Mouse (Mus musculus) intestine, embryonic 16.5 days (tissue): ENCODE measurements around the gene Nr3c2. TPM values are rescaled to one million over a fixed set of nuclear protein-coding genes. Genes with fewer than 3 reads are reported as not detected.
A peak's percentile ranks its signal among the peaks of the same experiment; 100 is the strongest.

ENCODE experiments used
- ATAC-seq: fragments of 200-750 bp; cut with Nextera tagmentation; 2 replicates; pipeline ENCODE4 v1.8.0; 2017; ENCODE audit warnings: moderate TSS enrichment, moderate library complexity
- H3K27ac ChIP-seq: fragments of 300-500 bp; sonication (generic); 2 replicates; pipeline ENCODE4 v1.5.1; 2014; ENCODE audit warnings: mild to moderate bottlenecking, low read length
- H3K27me3 ChIP-seq: fragments of 300-500 bp; sonication (generic); replicated peaks from 2 replicates; pipeline ENCODE4 v1.6.1; 2014; ENCODE audit warnings: low read length, control low read depth, mixed read lengths; ENCODE audit not compliant: control insufficient read depth, insufficient read depth
- H3K36me3 ChIP-seq: fragments of 300-500 bp; sonication (generic); 2 replicates; pipeline ENCODE4 v1.6.1; 2014; ENCODE audit warnings: low read length, control low read depth; ENCODE audit not compliant: control insufficient read depth, insufficient read depth
- H3K4me1 ChIP-seq: fragments of 300-500 bp; sonication (generic); 2 replicates; pipeline ENCODE4 v1.6.1; 2014; ENCODE audit warnings: low read length, control low read depth, mixed read lengths; ENCODE audit not compliant: control insufficient read depth, insufficient read depth
- H3K4me2 ChIP-seq: fragments of 300-500 bp; sonication (generic); 2 replicates; pipeline ENCODE4 v1.6.1; 2014; ENCODE audit warnings: low read depth, low read length, control low read depth
- H3K4me3 ChIP-seq: fragments of 300-500 bp; sonication (generic); 2 replicates; pipeline ENCODE4 v1.5.1; 2014; ENCODE audit warnings: mild to moderate bottlenecking, low read length
- H3K9ac ChIP-seq: fragments of 300-500 bp; sonication (generic); 2 replicates; pipeline ENCODE4 v1.6.1; 2014; ENCODE audit warnings: low read depth, low read length
- H3K9me3 ChIP-seq: fragments of 300-500 bp; sonication (generic); 2 replicates; pipeline ENCODE4 v1.6.1; 2016; ENCODE audit warnings: low read length, control low read depth; ENCODE audit not compliant: control insufficient read depth
- WGBS: fragments of 180-500 bp; shearing (Covaris S2); extraction: QIAGEN DNeasy Blood & Tissue Kit; methylation state at CpG from one replicate; pipeline ENCODE4 v1.1.7; 2014; 5-methylcytosine and 5-hydroxymethylcytosine counted together
- polyA plus RNA-seq: library from polyadenylated mRNA; unstranded; fragments of >200 nt; fragmentation: Nextera tagmentation; extraction: Ambion mirVana; gene quantifications from 2 replicates; pipeline ENCODE4 v1.2.1, GENCODE M21; 2015

Gene Nr3c2
- polyA plus RNA-seq, result 4.0 and 4.4 TPM in 2 replicates

DNA sequence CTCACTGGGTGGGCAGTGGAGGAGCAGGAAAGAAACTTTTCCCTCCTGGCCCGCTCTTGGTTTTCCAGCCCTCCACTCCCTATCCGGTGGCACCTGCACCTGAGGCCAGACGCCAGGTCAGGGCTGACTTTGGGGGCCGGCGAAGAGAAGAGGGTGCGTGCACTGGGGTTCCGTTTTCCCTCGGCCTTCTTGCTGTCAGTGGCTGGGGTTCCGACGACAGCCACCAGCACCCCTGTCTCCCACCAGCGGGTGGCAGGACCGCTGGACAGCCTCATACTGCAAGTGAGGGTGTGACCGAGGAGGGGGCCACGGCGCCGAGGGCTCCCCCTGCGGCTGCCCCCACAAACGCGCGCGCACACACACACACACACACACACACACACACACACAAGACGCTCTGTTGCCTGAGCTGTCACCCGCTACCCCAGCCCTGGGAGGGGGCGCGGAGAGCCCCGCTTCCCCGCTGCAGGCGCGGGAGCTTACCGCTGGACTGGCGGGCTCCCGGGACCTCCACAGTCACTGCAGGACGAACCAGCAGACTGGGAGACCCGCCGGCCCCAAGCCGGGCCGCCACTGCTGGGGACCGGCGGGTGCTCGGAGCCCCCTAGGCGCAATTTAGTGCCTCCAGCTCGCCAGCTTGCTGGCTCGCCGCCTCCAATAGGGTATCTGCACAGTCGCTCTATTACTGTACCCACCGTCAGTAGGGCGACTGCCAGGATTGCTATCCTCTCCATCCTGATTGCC is at the start of gene Nr3c2:
Nr3c2 (plus strand) TSS at position 32 of the 744 bp plus-strand sequence.
- WGBS, result under 1% methylated on average over 46 of the region's 47 CpGs
- Histone ChIP-seq H3K4me2 (peak within 1 kb of the TSS; percentile 99), H3K27ac (no peak within 1 kb of the TSS), H3K9ac (peak within 1 kb of the TSS; percentile 77), H3K4me3 (peak within 1 kb of the TSS; percentile 75), H3K4me1 (peaks cover 20% of the 10 kb centered on the region), H3K9me3 (no peaks in the 10 kb centered on the region), H3K27me3 (peaks cover 7% of the 10 kb centered on the region; the same call in 1 of the 2 replicates), H3K36me3 (no peaks in the 10 kb centered on the region)
- no peak for ATAC-seq

DNA sequence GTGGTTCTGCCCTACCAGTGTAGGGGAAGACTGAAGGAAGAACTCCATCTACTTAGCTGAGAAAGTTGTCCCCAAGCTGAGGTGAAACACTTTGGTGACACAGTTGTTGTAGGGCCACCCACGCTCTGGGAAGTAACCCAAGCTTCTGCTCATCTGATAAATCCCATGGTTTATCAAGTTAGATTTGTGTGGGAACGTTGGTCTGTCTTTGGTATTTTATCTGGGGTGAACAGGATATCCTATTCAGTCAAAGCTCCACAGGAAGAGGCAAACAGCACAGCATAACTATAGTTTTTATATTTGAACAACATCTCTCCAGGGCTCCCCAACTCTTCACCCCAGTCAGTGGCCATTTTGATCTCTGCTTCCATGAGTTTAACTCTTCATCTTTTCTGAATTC is 40.7 kb upstream of the Nr3c2 start:
- Histone ChIP-seq H3K4me2 (no peak overlapping the region), H3K4me3 (no peak overlapping the region), H3K9ac (no peak overlapping the region), H3K9me3 (no peaks in the 10 kb centered on the region), H3K4me1 (no peaks in the 10 kb centered on the region), H3K36me3 (no peaks in the 10 kb centered on the region), H3K27me3 (no peaks in the 10 kb centered on the region), H3K27ac (no peak overlapping the region)
- WGBS, result 71% methylated on average over 2 of the region's 2 CpGs
- ATAC-seq, result no peak

DNA sequence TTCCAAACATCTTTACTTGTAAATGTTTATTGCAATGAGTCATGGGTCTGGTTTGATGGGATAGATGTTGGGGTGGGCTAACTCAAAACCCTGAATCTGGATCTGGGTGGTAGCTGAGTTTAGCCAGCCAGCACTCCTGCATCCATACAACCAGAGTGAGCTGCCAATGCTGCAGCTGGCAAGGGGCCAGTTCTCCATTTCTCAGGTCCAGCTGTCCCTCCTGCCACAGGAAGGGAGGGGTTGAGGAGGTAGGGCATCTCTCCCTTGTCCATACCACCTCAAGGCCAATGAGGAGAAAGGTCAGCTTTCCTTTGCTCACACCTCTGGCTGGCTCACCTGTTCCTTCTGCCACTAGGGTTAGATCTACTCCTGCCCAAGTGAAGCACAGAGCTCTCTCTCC is 39.5 kb upstream of the Nr3c2 start:
- Histone ChIP-seq H3K4me3 (no peak overlapping the region), H3K36me3 (no peaks in the 10 kb centered on the region), H3K4me2 (no peak overlapping the region), H3K9ac (no peak overlapping the region), H3K27me3 (no peaks in the 10 kb centered on the region), H3K9me3 (no peaks in the 10 kb centered on the region), H3K27ac (no peak overlapping the region), H3K4me1 (no peaks in the 10 kb centered on the region)
- no peak for ATAC-seq

GRCm38 (mm10) chr8:76863066-76863465 is 36.2 kb upstream of the Nr3c2 start:
- Histone ChIP-seq H3K9ac (no peak overlapping the region), H3K9me3 (no peaks in the 10 kb centered on the region), H3K4me2 (no peak overlapping the region), H3K27me3 (no peaks in the 10 kb centered on the region), H3K27ac (no peak overlapping the region), H3K4me1 (no peaks in the 10 kb centered on the region), H3K36me3 (no peaks in the 10 kb centered on the region), H3K4me3 (no peak overlapping the region)
- ATAC-seq, result no peak
- 90% methylated on average over 1 of the region's 1 CpGs for WGBS

DNA sequence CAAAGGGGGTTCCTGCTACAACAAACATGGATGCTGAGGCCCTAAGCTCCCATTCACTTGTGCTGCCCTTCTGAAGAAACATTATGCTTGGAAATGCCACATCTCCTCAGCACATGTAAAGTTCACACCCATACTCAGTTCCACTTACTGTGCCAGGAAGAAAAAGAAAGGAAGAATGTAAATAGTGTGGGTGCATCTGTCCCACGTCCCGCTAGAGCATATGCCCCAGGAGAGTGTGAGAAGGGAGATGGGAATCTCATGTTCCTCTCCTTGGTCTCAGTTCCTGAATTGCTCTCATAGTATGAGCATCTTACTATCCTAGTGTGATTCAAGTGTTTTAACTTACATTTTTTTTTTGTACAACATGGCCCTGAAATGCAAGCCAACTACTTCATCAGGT is 22.4 kb upstream of the Nr3c2 start:
- Histone ChIP-seq H3K27me3 (no peaks in the 10 kb centered on the region), H3K9ac (no peak overlapping the region), H3K4me3 (no peak overlapping the region), H3K9me3 (no peaks in the 10 kb centered on the region), H3K36me3 (no peaks in the 10 kb centered on the region), H3K27ac (no peak overlapping the region), H3K4me2 (no peak overlapping the region), H3K4me1 (no peaks in the 10 kb centered on the region)
- no peak for ATAC-seq
- WGBS, result 93% methylated on average over 2 of the region's 2 CpGs

DNA sequence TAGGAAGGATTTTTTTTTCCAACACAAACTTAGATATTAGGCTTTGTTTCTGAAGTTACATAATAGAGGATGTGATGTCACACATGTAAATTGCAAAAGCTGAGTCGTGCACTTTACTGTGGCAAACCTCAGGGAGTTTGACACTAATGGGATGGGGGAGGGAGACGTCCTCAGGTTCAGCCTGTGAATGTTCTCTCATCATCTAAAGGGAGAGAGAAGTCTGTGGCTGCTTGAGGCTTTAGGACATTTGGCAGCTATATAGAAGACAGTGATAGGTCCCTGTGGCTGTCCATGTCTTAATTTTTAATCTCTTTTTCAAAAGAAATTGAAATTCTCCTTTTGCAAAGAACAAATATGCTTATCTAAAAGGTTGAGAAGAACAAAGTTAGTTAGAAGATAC is 2.2 kb upstream of the Nr3c2 start:
- WGBS, result 9% methylated on average over 2 of the region's 2 CpGs
- no peaks in the 10 kb centered on the region for H3K36me3 ChIP-seq
- no peak overlapping the region for H3K4me2 ChIP-seq
- H3K9ac ChIP-seq, result no peak overlapping the region
- no peak overlapping the region for H3K4me3 ChIP-seq
- H3K4me1 ChIP-seq, result peaks cover 15% of the 10 kb centered on the region
- no peak overlapping the region for H3K27ac ChIP-seq
- H3K9me3 ChIP-seq, result no peaks in the 10 kb centered on the region
- no peak for ATAC-seq
- peaks cover 7% of the 10 kb centered on the region; the same call in 1 of the 2 replicates for H3K27me3 ChIP-seq

DNA sequence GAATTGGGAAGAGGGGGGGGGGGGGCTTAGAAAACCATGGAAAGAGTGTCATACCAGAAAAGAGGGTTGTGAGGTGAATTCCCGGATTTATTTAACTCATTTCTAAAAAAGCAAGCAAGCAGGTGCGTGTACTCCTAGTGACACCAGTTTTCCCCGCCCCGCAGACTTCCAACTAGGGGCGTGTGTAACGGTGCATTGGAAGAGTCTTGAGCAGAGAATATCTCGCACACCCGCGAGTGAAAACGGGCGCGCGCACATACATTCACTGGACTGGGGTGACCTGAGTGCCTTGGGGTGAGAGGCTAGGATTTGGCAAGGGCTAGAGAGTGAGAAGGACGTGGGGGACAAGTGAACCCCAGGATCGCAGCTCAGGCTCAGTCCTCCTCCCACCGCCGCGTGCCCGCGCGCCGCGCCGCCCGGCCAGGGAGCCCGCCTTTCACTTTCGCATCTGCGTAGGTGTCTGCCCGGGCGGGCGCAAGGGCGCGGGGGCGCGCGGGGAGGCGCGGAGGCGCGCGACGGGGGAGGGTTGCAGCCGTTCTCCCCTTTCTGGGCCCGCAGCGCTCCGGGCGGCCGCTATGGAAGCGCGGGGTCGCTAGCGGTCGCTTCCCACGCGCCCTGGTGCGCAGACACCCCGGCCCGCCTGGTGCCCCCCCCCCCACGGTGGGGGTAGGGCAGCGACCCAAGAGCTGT is 376 bp upstream of the Nr3c2 start:
- Histone ChIP-seq H3K9me3 (no peaks in the 10 kb centered on the region), H3K9ac (peak overlapping the region; percentile 77), H3K36me3 (no peaks in the 10 kb centered on the region), H3K4me2 (peak overlapping the region; percentile 99), H3K4me3 (peak overlapping the region; percentile 75), H3K27me3 (peaks cover 7% of the 10 kb centered on the region; the same call in 1 of the 2 replicates), H3K27ac (no peak overlapping the region), H3K4me1 (peaks cover 20% of the 10 kb centered on the region)
- ATAC-seq, result peak; percentile 29
- under 1% methylated on average over 47 of the region's 60 CpGs for WGBS

GRCm38 (mm10) chr8:76900155-76901141 is 1.2 kb downstream of the Nr3c2 start:
- H3K27ac ChIP-seq, result no peak overlapping the region
- H3K27me3 ChIP-seq, result peaks cover 7% of the 10 kb centered on the region; the same call in 1 of the 2 replicates
- no peak for ATAC-seq

More at GRCm38 (mm10) chr8:76900155-76901141, 1.2 kb downstream of the Nr3c2 start:
- H3K4me2 ChIP-seq, result peak overlapping the region; percentile 99
- under 1% methylated on average over 58 of the region's 58 CpGs for WGBS
- peaks cover 20% of the 10 kb centered on the region for H3K4me1 ChIP-seq
- H3K9ac ChIP-seq, result peak overlapping the region; percentile 77
- no peaks in the 10 kb centered on the region for H3K36me3 ChIP-seq
- H3K4me3 ChIP-seq, result peak overlapping the region; percentile 75
- no peaks in the 10 kb centered on the region for H3K9me3 ChIP-seq
